Mouse (Mus musculus): ENCODE measurements around the gene Tmem52b.

The Tmem52b gene

DNA sequence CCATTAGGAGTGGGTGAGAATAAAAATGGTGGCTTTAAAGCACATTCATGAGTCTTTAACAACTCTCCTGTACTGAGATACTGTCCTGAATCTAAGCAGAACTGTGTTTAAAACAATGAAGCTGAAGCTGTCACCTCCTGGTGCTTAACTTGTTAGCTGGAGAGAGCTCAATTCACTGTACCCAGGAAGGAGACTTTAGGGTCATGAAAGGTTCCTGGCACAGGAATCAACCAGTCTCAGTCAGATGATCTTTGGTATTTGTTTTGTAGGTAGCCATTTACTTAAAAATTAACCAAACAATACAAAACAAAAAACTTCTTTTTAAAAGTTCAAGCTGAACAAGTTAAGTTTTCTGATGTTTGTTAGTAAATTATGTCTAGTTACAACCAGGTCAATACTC, 17.9 kb downstream of the Tmem52b start:
- no peak for DNase-seq (ENCODE audit: low read depth in 2 of 2, low spot score in 2 of 2)

GRCm38 (mm10) chr6:129532556-129532941, 20.2 kb downstream of the Tmem52b start:
- DNase-seq (ENCODE audit: low read depth in 2 of 2, low spot score in 2 of 2): no peak

GRCm38 (mm10) chr6:129532942-129533860, 20.8 kb downstream of the Tmem52b start, which contains the start of gene Gabarapl1:
Gabarapl1 (plus strand) TSS chr6:129533160.
- peak; percentile 18 to 31 for DNase-seq (ENCODE audit: low read depth in 2 of 2, low spot score in 2 of 2)

GRCm38 (mm10) chr6:129534057-129534456, 21.7 kb downstream of the Tmem52b start:
- no peak for DNase-seq (ENCODE audit: low read depth in 2 of 2, low spot score in 2 of 2)

- no peak for DNase-seq (ENCODE audit: low read depth in 2 of 2, low spot score in 2 of 2)
Measured at GRCm38 (mm10) chr6:129534627-129535190, 22.4 kb downstream of the Tmem52b start.

- no peak for DNase-seq (ENCODE audit: low read depth in 2 of 2, low spot score in 2 of 2)
Measured at GRCm38 (mm10) chr6:129535723-129536122, 23.4 kb downstream of the Tmem52b start.

- DNase-seq (ENCODE audit: low read depth in 2 of 2, low spot score in 2 of 2): no peak
Measured at GRCm38 (mm10) chr6:129538555-129538954, 26.2 kb downstream of the Tmem52b start.

DNA sequence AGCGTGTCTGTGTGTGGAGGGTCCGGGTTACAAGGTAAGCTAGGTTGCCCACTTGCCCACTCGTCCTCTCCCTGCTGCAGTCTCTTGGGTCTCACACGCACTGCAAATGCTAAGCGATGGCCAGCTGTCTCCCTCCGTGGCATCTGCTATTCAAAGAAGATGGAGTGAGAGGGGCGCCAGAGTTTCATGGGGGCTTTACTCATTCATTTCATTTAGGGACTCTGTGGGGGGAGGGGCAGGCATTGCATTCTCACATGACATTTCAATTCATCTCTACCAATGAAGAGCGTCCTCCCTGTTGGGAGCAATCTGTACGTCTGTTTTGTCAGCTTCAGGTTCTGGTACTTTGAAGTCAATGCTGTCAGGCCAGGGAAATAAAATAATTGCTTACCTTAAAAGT, 29.6 kb downstream of the Tmem52b start:
- no peak for DNase-seq (ENCODE audit: low read depth in 2 of 2, low spot score in 2 of 2)

- DNase-seq (ENCODE audit: low read depth in 2 of 2, low spot score in 2 of 2): no peak
Measured at GRCm38 (mm10) chr6:129542540-129542939, 30.2 kb downstream of the Tmem52b start.

DNA sequence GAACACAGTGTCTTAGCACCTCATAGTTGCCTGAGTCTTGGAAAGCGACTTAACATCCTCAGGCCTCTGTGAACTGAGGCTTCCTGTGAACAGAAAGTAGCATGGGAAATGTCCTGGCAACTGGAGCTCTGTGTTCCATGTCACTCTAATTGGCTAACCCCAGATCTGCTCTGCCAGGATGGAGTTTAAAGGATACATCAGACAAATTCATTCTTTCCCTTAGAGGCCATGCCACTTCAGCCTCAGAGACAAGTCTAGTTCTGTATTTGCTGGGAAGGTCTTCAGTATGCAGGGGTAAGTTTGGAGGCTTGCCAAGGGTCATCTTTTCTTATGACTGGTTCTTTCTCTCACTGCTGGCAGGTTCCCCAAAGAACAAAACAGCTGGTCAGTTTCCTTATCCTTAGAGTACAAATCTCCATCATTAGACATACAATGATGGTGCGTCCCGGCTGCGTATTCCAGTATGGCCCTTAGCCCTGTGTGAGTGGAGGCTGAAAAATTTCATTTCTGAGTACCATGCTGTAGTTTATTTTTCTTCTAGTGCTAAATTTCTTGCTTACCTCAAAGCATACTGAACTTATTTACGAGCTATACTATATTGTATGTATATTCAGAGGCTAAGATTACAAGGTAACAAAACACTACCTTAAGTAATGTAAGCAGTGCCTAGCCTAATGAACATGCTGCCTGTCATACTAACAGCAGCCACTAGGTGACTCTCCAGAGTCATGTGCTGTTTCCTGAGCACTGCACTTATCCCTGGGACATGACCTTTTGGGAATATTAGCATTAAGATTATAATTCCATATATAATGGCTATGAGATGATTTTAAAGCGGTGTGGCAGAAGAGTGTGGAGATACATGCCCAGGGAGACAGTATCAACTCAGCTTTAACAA, 31.6 kb downstream of the Tmem52b start:
- DNase-seq (ENCODE audit: low read depth in 2 of 2, low spot score in 2 of 2): peak in 1 of 2 experiments; percentile 12

- DNase-seq (ENCODE audit: low read depth in 2 of 2, low spot score in 2 of 2): no peak
Measured at GRCm38 (mm10) chr6:129547277-129547676, 34.9 kb downstream of the Tmem52b start.

GRCm38 (mm10) chr6:129548009-129548408, 35.7 kb downstream of the Tmem52b start:
- no peak for DNase-seq (ENCODE audit: low read depth in 2 of 2, low spot score in 2 of 2)

GRCm38 (mm10) chr6:129557298-129558023, 45.1 kb downstream of the Tmem52b start:
- no peak for DNase-seq (ENCODE audit: low read depth in 2 of 2, low spot score in 2 of 2)

DNA sequence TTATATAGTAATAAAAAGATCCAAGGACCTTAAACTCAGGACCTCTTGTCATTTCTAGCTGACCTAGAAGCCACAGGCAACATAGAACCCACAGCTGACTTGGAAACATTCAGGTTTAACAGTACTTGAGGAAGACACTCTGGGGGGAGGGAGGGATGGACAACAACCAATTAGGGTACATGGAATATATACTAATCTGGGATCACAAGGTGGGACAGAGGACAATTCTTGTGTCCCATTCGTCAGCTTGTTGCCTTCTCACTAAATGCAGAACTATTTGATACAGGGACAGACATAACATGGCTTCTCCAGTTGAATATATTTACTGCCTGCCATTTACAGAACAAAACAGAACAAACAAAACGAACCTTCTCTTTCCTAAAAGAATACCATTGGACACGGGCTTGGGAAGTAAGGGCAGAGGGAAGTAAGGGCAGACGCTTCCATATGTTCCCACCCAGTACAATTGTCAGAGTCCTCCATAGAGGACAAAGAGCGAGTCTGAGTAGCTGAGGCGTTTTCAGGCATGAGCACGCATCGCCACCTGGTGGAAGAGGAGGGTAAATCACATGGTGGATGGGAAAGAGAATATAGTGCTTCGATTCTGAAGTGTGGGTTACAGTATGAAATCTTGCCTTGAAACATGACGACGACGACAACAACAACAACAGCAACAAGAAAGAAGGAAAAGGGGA, 46.7 kb downstream of the Tmem52b start:
- peak; percentile 25 to 53 for DNase-seq (ENCODE audit: low read depth in 2 of 2, low spot score in 2 of 2)

DNA sequence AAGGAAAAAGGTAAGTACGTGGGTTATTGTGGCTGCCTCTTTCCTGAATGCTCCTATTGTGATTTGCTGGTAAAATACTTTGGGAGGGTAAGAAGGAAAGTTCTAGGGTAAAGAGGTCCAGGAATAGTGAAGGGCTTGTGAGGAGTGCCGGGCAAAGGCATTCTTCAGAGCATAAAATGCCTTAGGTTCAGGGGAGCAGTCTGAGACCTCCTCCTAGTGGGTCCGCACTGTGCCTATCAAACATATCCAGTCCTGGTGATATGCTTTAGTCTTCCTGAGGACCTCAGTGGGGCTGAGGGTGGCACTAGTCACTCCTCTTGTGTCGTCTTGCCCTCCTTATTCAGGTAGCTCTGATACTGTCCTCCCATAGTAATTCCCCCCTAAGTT, 47.3 kb downstream of the Tmem52b start:
- no peak for DNase-seq (ENCODE audit: low read depth in 2 of 2, low spot score in 2 of 2)

DNA sequence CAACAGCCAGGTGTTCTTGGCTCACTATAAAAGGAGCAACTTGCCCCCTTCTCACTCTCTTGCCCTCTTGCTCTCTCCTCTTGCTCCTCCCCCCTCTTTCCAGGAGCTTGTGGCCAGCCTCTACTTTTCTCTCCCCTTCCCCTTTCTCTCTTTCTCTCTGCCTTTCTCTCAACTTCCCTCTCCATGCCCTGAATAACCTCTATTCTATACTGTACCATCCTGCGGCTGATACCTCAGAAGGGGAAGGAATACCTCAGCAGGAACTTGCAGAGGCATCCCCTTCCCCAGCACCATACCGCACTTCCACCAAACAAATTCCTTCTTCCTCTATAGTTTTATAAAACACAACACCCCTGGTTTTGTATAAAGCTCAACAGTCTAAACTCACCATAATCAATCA, 52.9 kb downstream of the Tmem52b start:
- no peak for DNase-seq (ENCODE audit: low read depth in 2 of 2, low spot score in 2 of 2)

All from CD8-positive naive resting alpha-beta T cell, adult 2 months (primary cell).